In the genomic region with DNA sequence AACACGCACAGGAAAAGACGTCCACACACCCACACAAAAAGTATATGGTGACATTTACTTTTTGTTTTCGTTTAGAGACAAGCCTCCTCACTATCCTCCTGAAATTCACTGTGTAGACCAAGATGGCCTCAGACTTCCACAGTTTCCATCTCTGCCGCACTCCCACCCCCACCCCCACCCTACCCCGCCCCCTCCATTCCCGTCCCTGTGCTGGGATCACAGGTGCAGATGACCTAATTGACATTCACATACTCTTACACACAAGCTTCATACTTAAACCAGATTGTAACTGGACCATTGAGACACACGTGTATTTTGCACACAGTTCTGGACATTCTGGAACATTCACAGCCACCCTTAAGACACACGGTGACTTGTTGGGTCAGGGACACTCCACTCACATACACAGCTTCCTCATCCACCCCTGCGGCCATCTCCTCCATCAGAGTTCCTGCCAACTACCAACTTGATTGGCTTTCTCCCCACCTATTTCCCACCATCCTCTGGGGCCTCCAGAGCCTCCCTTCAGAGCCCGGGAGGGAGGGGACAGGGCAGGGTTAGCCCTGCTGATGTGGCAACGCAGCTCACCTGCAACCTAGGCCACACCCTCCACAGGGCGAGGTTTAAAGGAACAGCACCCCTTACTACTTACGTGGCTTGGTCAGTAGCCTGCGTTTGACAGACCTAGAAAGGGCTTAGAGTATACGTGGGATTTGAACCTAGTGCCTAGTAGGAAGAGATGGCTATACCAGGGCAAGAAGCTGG, we compare ENCODE assay signal across 9 mouse cellular contexts. TPM values are rescaled to one million over a fixed set of nuclear protein-coding genes. Genes with fewer than 3 reads are reported as not detected.
DNase-seq lines count a peak whose midpoint lies in the region; ATAC-seq and TF ChIP-seq lines count a peak whose summit lies in the region.
"Had no signal": no experiment of that assay in that cellular context is flagged by ENCODE, and none has a peak within 500 bp of the region (broad histone marks: within the 10 kb centered on the region; RNA-seq: fewer than 3 reads in every experiment).

No protein-coding gene starts in this region.

- no peak for TF ChIP-seq EP300 in heart, adult 2 months (IDR thresholded peaks at IDR 0.05; ENCODE audit: insufficient read depth, low read depth, low read length)

- peaks cover 12% of the 10 kb centered on the region for H3K27me3 ChIP-seq in heart, embryonic 15.5 days
- no peaks in the 10 kb centered on the region for H3K27me3 ChIP-seq in heart, adult 2 months (ENCODE audit: control insufficient read depth, insufficient read depth, low read length)
- H3K27me3 ChIP-seq in kidney, postnatal 0 days (ENCODE audit: insufficient read depth, low read length) = no peaks in the 10 kb centered on the region
- no peaks in the 10 kb centered on the region for H3K27me3 ChIP-seq in neural tube, embryonic 15.5 days (replicated peaks)

- no peaks in the 10 kb centered on the region for H3K79me2 ChIP-seq in heart, adult 2 months (replicated peaks; ENCODE audit: control insufficient read depth, insufficient read depth, low read length)

- peaks cover 13% of the 10 kb centered on the region for H3K4me1 ChIP-seq in heart, embryonic 15.5 days (replicated peaks)
- peaks cover 2% of the 10 kb centered on the region for H3K4me1 ChIP-seq in heart, adult 2 months (ENCODE audit: control insufficient read depth, insufficient read depth, low read length)
- no peaks in the 10 kb centered on the region; the same call in 1 of the 2 replicates for H3K4me1 ChIP-seq in kidney, postnatal 0 days (replicated peaks; ENCODE audit: insufficient read depth, low read length)
- peaks cover 5% of the 10 kb centered on the region; the same call in 1 of the 2 replicates for H3K4me1 ChIP-seq in neural tube, embryonic 15.5 days

- H3K9me3 ChIP-seq in heart, embryonic 15.5 days (replicated peaks) = no peaks in the 10 kb centered on the region
- H3K9me3 ChIP-seq in kidney, postnatal 0 days (replicated peaks; ENCODE audit: low read length) = no peaks in the 10 kb centered on the region
- H3K9me3 ChIP-seq in neural tube, embryonic 15.5 days (replicated peaks) = no peaks in the 10 kb centered on the region
- H3K9me3 ChIP-seq: megakaryocyte, embryonic 14.5 days had no signal

- ATAC-seq in heart, embryonic 15.5 days (replicated peaks; ENCODE audit: insufficient number of reproducible peaks, insufficient read depth, low FRiP score, low read depth) = peak; percentile 34
- ATAC-seq in activated CD4-positive, CD25-positive, alpha-beta regulatory T cell, adult 4 months = peak; percentile 67
- ATAC-seq in kidney, postnatal 0 days (replicated peaks; ENCODE audit: low FRiP score, low read depth) = peak; percentile 86
- peak; percentile 41; the same call in 1 of the 2 replicates for ATAC-seq in megakaryocyte, adult 5-6 weeks (ENCODE audit: poor library complexity, severe bottlenecking)
- ATAC-seq in neural tube, embryonic 15.5 days (ENCODE audit: low FRiP score) = no peak

- intact Hi-C loops in heart, adult 2 months (cut with DNase I) = no loop called here
- intact Hi-C loops in left cerebral cortex, postnatal 25 days (cut with DNase I) = loop anchor here (10.0 kb wide), 1 partner anchor 137 kb away; a partner anchor contains a TSS
- intact Hi-C loops in left cerebral cortex, postnatal 14 days (cut with DNase I) = loop anchor here (5.0 kb wide), 1 partner anchor 50 kb away; no protein-coding TSS in a partner anchor

- no peak for TF ChIP-seq POLR2A in heart, adult 2 months (IDR thresholded peaks at IDR 0.05; ENCODE audit: insufficient read depth, low read depth, low read length)

- peak overlapping the region; percentile 36 for H3K4me2 ChIP-seq in heart, embryonic 15.5 days
- H3K4me2 ChIP-seq in kidney, postnatal 0 days (ENCODE audit: low read length) = peak overlapping the region; percentile 13; the same call in 1 of the 2 replicates
- no peak overlapping the region for H3K4me2 ChIP-seq in neural tube, embryonic 15.5 days

- no peak overlapping the region; the same call in 1 of the 2 replicates for H3K27ac ChIP-seq in heart, embryonic 15.5 days
- H3K27ac ChIP-seq in heart, adult 2 months = no peak overlapping the region
- peak overlapping the region; percentile 68 for H3K27ac ChIP-seq in kidney, postnatal 0 days
- H3K27ac ChIP-seq in neural tube, embryonic 15.5 days (replicated peaks) = no peak overlapping the region

- WGBS in heart, embryonic 15.5 days = 18% methylated on average over 15 of the region's 15 CpGs
- WGBS in heart, adult 2 months = 24% methylated on average over 15 of the region's 15 CpGs
- WGBS in kidney, postnatal 0 days = 24% methylated on average over 15 of the region's 15 CpGs
- WGBS in neural tube, embryonic 15.5 days = 25% methylated on average over 15 of the region's 15 CpGs

- DNase-seq in heart, adult 2 months = no peak
- no peak for DNase-seq in kidney, postnatal 0 days (ENCODE audit: low spot score)
- no peak for DNase-seq in left cerebral cortex, postnatal 25 days (ENCODE audit: low spot score in 2 of 2)
- no peak for DNase-seq in left cerebral cortex, postnatal 14 days (ENCODE audit: low spot score in 2 of 2)

- H3K9ac ChIP-seq in heart, embryonic 15.5 days = peak overlapping the region; percentile 12; the same call in 1 of the 2 replicates
- no peak overlapping the region for H3K9ac ChIP-seq in heart, adult 2 months (ENCODE audit: low read depth, low read length)
- no peak overlapping the region for H3K9ac ChIP-seq in kidney, postnatal 0 days (ENCODE audit: low read depth, low read length)
- no peak overlapping the region for H3K9ac ChIP-seq in neural tube, embryonic 15.5 days (replicated peaks)

- 0 out of 2 replicates have a peak overlapping the region, but pooled peaks have one; percentile 3 for H3K4me3 ChIP-seq in heart, embryonic 15.5 days
- no peak overlapping the region for H3K4me3 ChIP-seq in heart, adult 2 months
- no peak overlapping the region for H3K4me3 ChIP-seq in kidney, postnatal 0 days (replicated peaks; ENCODE audit: low read depth, low read length)
- no peak overlapping the region for H3K4me3 ChIP-seq in neural tube, embryonic 15.5 days (replicated peaks)
- H3K4me3 ChIP-seq: megakaryocyte, embryonic 14.5 days had no signal

- no peaks in the 10 kb centered on the region for H3K36me3 ChIP-seq in heart, embryonic 15.5 days
- no peaks in the 10 kb centered on the region for H3K36me3 ChIP-seq in heart, adult 2 months (ENCODE audit: control insufficient read depth, insufficient read depth, low read length)
- H3K36me3 ChIP-seq in kidney, postnatal 0 days (ENCODE audit: insufficient read depth, low read length) = no peaks in the 10 kb centered on the region
- no peaks in the 10 kb centered on the region for H3K36me3 ChIP-seq in neural tube, embryonic 15.5 days

- no peak for TF ChIP-seq CTCF in heart, adult 2 months (IDR thresholded peaks at IDR 0.05)
- no peak for TF ChIP-seq CTCF in kidney, postnatal 0 days (IDR thresholded peaks at IDR 0.05; ENCODE audit: low read depth)

RNA-seq across cellular contexts. Expression of a gene that starts 11.0 kb away (rescaled TPM):
- polyA plus RNA-seq in heart, embryonic 15.5 days (2015; fragmentation: Nextera tagmentation; extraction: Ambion mirVana) = 1.4 and 3.1 TPM in 2 replicates
- 1 to 10 TPM; 3.2 to 3.7 TPM for total RNA-seq in heart, adult 2 months (2021)
- polyA plus RNA-seq in heart, adult 2 months (2012; rRNA removed) = 3.8 and 4.4 TPM in 2 replicates
- under 1 TPM; 0.20 TPM for polyA plus RNA-seq in activated CD4-positive, CD25-positive, alpha-beta regulatory T cell, adult 4 months (2017; shearing (Covaris generic))
- 9.8 and 11.3 TPM in 2 replicates for polyA plus RNA-seq in kidney, postnatal 0 days (2015; fragmentation: Nextera tagmentation; extraction: Ambion mirVana)
- total RNA-seq in megakaryocyte, adult 5-6 weeks (2015) = not detected in 2 replicates
- not detected in 2 replicates for total RNA-seq in megakaryocyte, adult 5-6 weeks (2017)
- 6.0 and 6.9 TPM in 2 replicates for polyA plus RNA-seq in neural tube, embryonic 15.5 days (2015; fragmentation: Nextera tagmentation; extraction: Ambion mirVana)
- total RNA-seq in left cerebral cortex, postnatal 25 days (2021) = 10 to 100 TPM; 19.5 to 28.2 TPM
- 10 to 100 TPM; 17.9 to 21.1 TPM for total RNA-seq in left cerebral cortex, postnatal 14 days (2021)

RNA-seq across cellular contexts. Expression of a gene that starts 15.2 kb away (rescaled TPM):
- 2.1 and 2.3 TPM in 2 replicates for polyA plus RNA-seq in heart, embryonic 15.5 days (2015; fragmentation: Nextera tagmentation; extraction: Ambion mirVana)
- total RNA-seq in heart, adult 2 months (2021) = 10 to 100 TPM; 17.7 to 17.9 TPM
- 8.7 and 18.8 TPM in 2 replicates for polyA plus RNA-seq in heart, adult 2 months (2012; rRNA removed)
- under 1 TPM; 0.46 to 0.48 TPM for polyA plus RNA-seq in activated CD4-positive, CD25-positive, alpha-beta regulatory T cell, adult 4 months (2017; shearing (Covaris generic))
- polyA plus RNA-seq in kidney, postnatal 0 days (2015; fragmentation: Nextera tagmentation; extraction: Ambion mirVana) = 0.63 and 0.78 TPM in 2 replicates
- not detected in 2 replicates for total RNA-seq in megakaryocyte, adult 5-6 weeks (2015)
- total RNA-seq in megakaryocyte, adult 5-6 weeks (2017) = 1.3 TPM in 1 of 2 replicates, not detected in the other
- 2.7 and 2.9 TPM in 2 replicates for polyA plus RNA-seq in neural tube, embryonic 15.5 days (2015; fragmentation: Nextera tagmentation; extraction: Ambion mirVana)
- total RNA-seq in left cerebral cortex, postnatal 25 days (2021) = 1 to 10 TPM; 1.4 to 1.6 TPM
- total RNA-seq in left cerebral cortex, postnatal 14 days (2021) = 1 to 10 TPM; 1.2 to 2.2 TPM
